Mouse (Mus musculus): ENCODE measurements around the gene Grik5. TPM values are rescaled to one million over a fixed set of nuclear protein-coding genes. Genes with fewer than 3 reads are reported as not detected.
"Not testable (repeated sequence)": the region's sequence is repeated elsewhere in the genome, so short reads cannot be mapped to it uniquely, and the experiment has no call there.

The Grik5 gene
- polyA plus RNA-seq, 1 experiment, result 2.1 TPM

- TF ChIP-seq CTCF (IDR thresholded peaks at IDR 0.05; ENCODE audit: low read depth, low read length) (no peak), POLR2A (IDR thresholded peaks at IDR 0.05; ENCODE audit: borderline replicate concordance, low read depth, low read length) (no peak)
- Histone ChIP-seq H3K4me3 (ENCODE audit: insufficient read depth, low read length) (no peak overlapping the region), H3K27ac (ENCODE audit: insufficient read depth, low read depth, low read length) (no peak overlapping the region), H3K4me1 (ENCODE audit: control insufficient read depth, insufficient read depth, low read length) (no peaks in the 10 kb centered on the region)
These were observed 24.8 kb downstream of the Grik5 start for GRCm38 (mm10) chr7:25047363-25047762.

- H3K4me3 ChIP-seq (ENCODE audit: insufficient read depth, low read length); H3K4me1 ChIP-seq (ENCODE audit: control insufficient read depth, insufficient read depth, low read length); H3K27ac ChIP-seq (ENCODE audit: insufficient read depth, low read depth, low read length): not testable (repeated sequence)
These were observed 27.5 kb downstream of the Grik5 start for GRCm38 (mm10) chr7:25044599-25044998.

DNA sequence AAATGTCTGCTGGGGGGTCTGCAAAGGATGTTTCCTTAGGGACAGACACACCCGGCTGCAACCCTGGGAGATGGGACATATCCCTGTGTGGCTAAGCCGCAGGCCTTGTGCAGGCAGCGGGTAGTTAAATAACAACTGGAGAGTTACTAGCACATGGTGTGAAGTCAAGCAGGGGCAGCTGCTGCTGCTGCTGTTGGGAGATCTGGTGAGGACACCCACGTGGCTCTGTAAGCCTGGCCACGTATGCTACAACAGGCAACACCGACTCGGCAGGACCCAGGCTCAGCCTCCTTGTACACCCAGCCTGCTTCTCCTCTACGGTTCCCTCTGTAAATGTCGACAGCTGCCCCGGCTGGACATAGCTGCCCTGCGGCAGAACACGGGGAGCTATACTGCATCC is 30.2 kb downstream of the Grik5 start:
- H3K4me3 ChIP-seq (ENCODE audit: insufficient read depth, low read length), result no peak overlapping the region
- TF ChIP-seq CTCF (IDR thresholded peaks at IDR 0.05; ENCODE audit: low read depth, low read length) (no peak), POLR2A (IDR thresholded peaks at IDR 0.05; ENCODE audit: borderline replicate concordance, low read depth, low read length) (no peak)
- H3K27ac ChIP-seq (ENCODE audit: insufficient read depth, low read depth, low read length), result no peak overlapping the region
- H3K4me1 ChIP-seq (ENCODE audit: control insufficient read depth, insufficient read depth, low read length), result no peaks in the 10 kb centered on the region

DNA sequence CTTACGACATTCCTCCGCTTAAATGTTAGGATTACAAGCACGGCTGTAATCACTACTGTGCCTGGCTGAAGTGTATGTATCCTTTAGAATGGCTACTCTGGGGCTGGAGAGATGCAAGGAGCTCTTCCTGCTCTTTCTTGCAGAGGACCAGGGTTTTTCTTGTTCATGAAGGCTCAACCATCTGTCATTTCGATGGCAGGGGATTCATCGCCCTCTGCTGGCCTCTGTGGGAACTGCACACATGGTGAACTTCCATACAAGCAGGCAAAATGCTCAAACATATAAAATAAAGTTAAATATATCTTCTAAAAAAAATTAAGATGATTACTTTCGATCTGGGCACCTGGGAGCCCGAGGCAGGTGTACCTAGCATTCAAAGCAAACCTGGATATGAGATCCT is 36.2 kb downstream of the Grik5 start:
- Histone ChIP-seq H3K4me3 (ENCODE audit: insufficient read depth, low read length) (no peak overlapping the region), H3K4me1 (ENCODE audit: control insufficient read depth, insufficient read depth, low read length) (no peaks in the 10 kb centered on the region), H3K27ac (ENCODE audit: insufficient read depth, low read depth, low read length) (no peak overlapping the region)
- TF ChIP-seq POLR2A (IDR thresholded peaks at IDR 0.05; ENCODE audit: borderline replicate concordance, low read depth, low read length) (no peak), CTCF (IDR thresholded peaks at IDR 0.05; ENCODE audit: low read depth, low read length) (peak; percentile 78)

GRCm38 (mm10) chr7:25034796-25035195 is 37.4 kb downstream of the Grik5 start:
- Histone ChIP-seq H3K4me3 (ENCODE audit: insufficient read depth, low read length) (no peak overlapping the region), H3K27ac (ENCODE audit: insufficient read depth, low read depth, low read length) (no peak overlapping the region), H3K4me1 (ENCODE audit: control insufficient read depth, insufficient read depth, low read length) (no peaks in the 10 kb centered on the region)
- no peak for TF ChIP-seq POLR2A (IDR thresholded peaks at IDR 0.05; ENCODE audit: borderline replicate concordance, low read depth, low read length)
- no peak for TF ChIP-seq CTCF (IDR thresholded peaks at IDR 0.05; ENCODE audit: low read depth, low read length)

- H3K4me1 ChIP-seq (ENCODE audit: control insufficient read depth, insufficient read depth, low read length), result no peaks in the 10 kb centered on the region
- no peak overlapping the region for H3K4me3 ChIP-seq (ENCODE audit: insufficient read depth, low read length)
- TF ChIP-seq POLR2A (IDR thresholded peaks at IDR 0.05; ENCODE audit: borderline replicate concordance, low read depth, low read length) (no peak), CTCF (IDR thresholded peaks at IDR 0.05; ENCODE audit: low read depth, low read length) (no peak)
- H3K27ac ChIP-seq (ENCODE audit: insufficient read depth, low read depth, low read length), result no peak overlapping the region
These were observed 40.6 kb downstream of the Grik5 start for GRCm38 (mm10) chr7:25031528-25031927.

GRCm38 (mm10) chr7:25030032-25030753 is 42.0 kb downstream of the Grik5 start:
- Histone ChIP-seq H3K4me1 (ENCODE audit: control insufficient read depth, insufficient read depth, low read length) (no peaks in the 10 kb centered on the region), H3K27ac (ENCODE audit: insufficient read depth, low read depth, low read length) (no peak overlapping the region), H3K4me3 (ENCODE audit: insufficient read depth, low read length) (no peak overlapping the region)
- TF ChIP-seq CTCF (IDR thresholded peaks at IDR 0.05; ENCODE audit: low read depth, low read length) (peak; percentile 93), POLR2A (IDR thresholded peaks at IDR 0.05; ENCODE audit: borderline replicate concordance, low read depth, low read length) (no peak)

DNA sequence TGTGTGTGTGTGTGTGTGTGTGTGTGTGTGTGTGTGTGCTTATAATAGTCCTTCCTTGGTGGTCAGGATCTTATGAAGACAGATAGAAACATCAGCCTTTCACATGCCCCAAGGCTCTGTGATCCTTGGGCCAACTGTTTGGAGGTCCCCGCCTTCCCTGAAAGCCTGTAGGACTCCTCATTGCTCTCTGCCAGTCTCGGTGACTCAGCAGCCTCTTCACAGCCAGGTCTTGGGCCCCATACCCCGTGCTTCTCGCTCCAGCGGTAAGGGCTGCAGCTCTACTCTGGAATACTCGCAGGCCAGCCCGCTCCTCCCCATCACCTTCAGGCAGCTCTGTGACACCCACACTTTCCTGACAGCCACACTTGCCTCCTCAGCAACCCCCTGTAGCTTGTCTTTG is 45.7 kb downstream of the Grik5 start:
- H3K4me3 ChIP-seq (ENCODE audit: insufficient read depth, low read length), result no peak overlapping the region
- TF ChIP-seq CTCF (IDR thresholded peaks at IDR 0.05; ENCODE audit: low read depth, low read length) (no peak), POLR2A (IDR thresholded peaks at IDR 0.05; ENCODE audit: borderline replicate concordance, low read depth, low read length) (no peak)
- H3K27ac ChIP-seq (ENCODE audit: insufficient read depth, low read depth, low read length), result no peak overlapping the region
- H3K4me1 ChIP-seq (ENCODE audit: control insufficient read depth, insufficient read depth, low read length), result no peaks in the 10 kb centered on the region

DNA sequence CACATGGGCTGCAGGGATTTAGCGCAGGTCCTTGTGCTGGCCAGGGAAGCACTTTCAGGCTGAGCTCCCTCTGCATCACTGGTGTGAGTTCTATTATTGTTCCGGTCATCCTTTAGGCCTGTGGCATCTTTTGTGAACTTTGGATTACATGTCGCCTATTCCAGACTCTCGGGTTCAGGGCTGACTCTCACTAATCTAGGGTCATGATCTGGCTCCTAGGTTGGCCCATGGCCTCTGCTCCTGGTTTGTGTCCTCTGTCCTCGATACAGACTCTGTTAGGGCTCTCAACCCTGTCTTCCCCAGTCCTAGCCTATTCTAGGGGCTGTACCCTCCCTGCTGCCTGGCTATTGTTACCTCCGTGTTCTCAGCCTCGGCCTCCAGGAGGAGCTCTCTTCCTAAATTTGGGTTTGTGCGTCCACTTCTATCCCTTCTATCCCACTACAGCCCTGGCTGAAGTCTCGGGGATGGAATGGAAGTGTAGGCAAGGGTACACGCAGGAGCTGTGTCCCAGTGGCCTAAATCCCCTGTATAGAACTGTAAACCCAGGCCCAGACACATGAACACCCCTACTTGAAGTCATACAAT is 46.2 kb downstream of the Grik5 start:
- TF ChIP-seq POLR2A (IDR thresholded peaks at IDR 0.05; ENCODE audit: borderline replicate concordance, low read depth, low read length) (no peak), CTCF (IDR thresholded peaks at IDR 0.05; ENCODE audit: low read depth, low read length) (no peak)
- Histone ChIP-seq H3K4me1 (ENCODE audit: control insufficient read depth, insufficient read depth, low read length) (no peaks in the 10 kb centered on the region), H3K27ac (ENCODE audit: insufficient read depth, low read depth, low read length) (no peak overlapping the region), H3K4me3 (ENCODE audit: insufficient read depth, low read length) (no peak overlapping the region)

GRCm38 (mm10) chr7:25011592-25011991 is 60.6 kb downstream of the Grik5 start:
- Histone ChIP-seq H3K4me1 (ENCODE audit: control insufficient read depth, insufficient read depth, low read length) (peaks cover 14% of the 10 kb centered on the region), H3K27ac (ENCODE audit: insufficient read depth, low read depth, low read length) (no peak overlapping the region), H3K4me3 (ENCODE audit: insufficient read depth, low read length) (no peak overlapping the region)
- TF ChIP-seq POLR2A (IDR thresholded peaks at IDR 0.05; ENCODE audit: borderline replicate concordance, low read depth, low read length) (no peak), CTCF (IDR thresholded peaks at IDR 0.05; ENCODE audit: low read depth, low read length) (no peak)

Data from bone marrow macrophage, adult 2 months (primary cell).